Mouse (Mus musculus) frontal cortex, postnatal 36 days (tissue): ENCODE results near the gene Pirb.
"Not testable (repeated sequence)": the region's sequence is repeated elsewhere in the genome, so short reads cannot be mapped to it uniquely, and the experiment has no call there.

ENCODE experiments used
- DNase-seq, 2 experiments: peaks; one replicate each; pipeline ENCODE4 v3.0.0; 2022; ENCODE audit warnings: low spot score in 2 of 2

Pirb gene

GRCm38 (mm10) chr7:3720268-3720667 lies at the start of gene Pirb:
Pirb (minus strand) TSS chr7:3720391.
- not testable (repeated sequence) for DNase-seq

- not testable (repeated sequence) for DNase-seq
Observed at GRCm38 (mm10) chr7:3732675-3733074, 12.5 kb upstream of the Pirb start.

- DNase-seq: not testable (repeated sequence)
Observed at GRCm38 (mm10) chr7:3725459-3725858, 5.3 kb upstream of the Pirb start.

- DNase-seq: no peak
Observed at GRCm38 (mm10) chr7:3715249-3715648, 4.9 kb downstream of the Pirb start.

- no peak for DNase-seq
Observed at GRCm38 (mm10) chr7:3712264-3712942, 7.8 kb downstream of the Pirb start.

- DNase-seq: no peak
Observed at GRCm38 (mm10) chr7:3709000-3709399, 11.2 kb downstream of the Pirb start.

- not testable (repeated sequence) for DNase-seq
Observed at GRCm38 (mm10) chr7:3708447-3708980, 11.7 kb downstream of the Pirb start.

- no peak for DNase-seq
Observed at GRCm38 (mm10) chr7:3707568-3708413, 12.4 kb downstream of the Pirb start.

GRCm38 (mm10) chr7:3707027-3707426 lies 13.2 kb downstream of the Pirb start:
- DNase-seq: no peak

- DNase-seq: no peak
Observed at GRCm38 (mm10) chr7:3706343-3706934, 13.8 kb downstream of the Pirb start.

GRCm38 (mm10) chr7:3705911-3706310 lies 14.3 kb downstream of the Pirb start:
- no peak for DNase-seq

GRCm38 (mm10) chr7:3705461-3705860 lies 14.7 kb downstream of the Pirb start:
- not testable (repeated sequence) for DNase-seq

- DNase-seq: no peak
Observed at GRCm38 (mm10) chr7:3704475-3704874, 15.7 kb downstream of the Pirb start.

- DNase-seq: peak; percentile 97 to 99
Observed at GRCm38 (mm10) chr7:3703879-3704441, 16.2 kb downstream of the Pirb start, which contains the start of gene Rps9. Rps9 (plus strand) TSS chr7:3703993.

GRCm38 (mm10) chr7:3703148-3703878 lies 16.9 kb downstream of the Pirb start:
- no peak for DNase-seq

GRCm38 (mm10) chr7:3698471-3698870 lies 21.7 kb downstream of the Pirb start:
- no peak for DNase-seq

- DNase-seq: not testable (repeated sequence)
Observed at GRCm38 (mm10) chr7:3694949-3695305, 25.3 kb downstream of the Pirb start.

- peak in 1 of 2 experiments; percentile 66 for DNase-seq
Observed at GRCm38 (mm10) chr7:3694076-3694948, 25.9 kb downstream of the Pirb start.

- peak in 1 of 2 experiments; percentile 82 for DNase-seq
Observed at GRCm38 (mm10) chr7:3693809-3694075, 26.4 kb downstream of the Pirb start.
